In the genomic region with DNA sequence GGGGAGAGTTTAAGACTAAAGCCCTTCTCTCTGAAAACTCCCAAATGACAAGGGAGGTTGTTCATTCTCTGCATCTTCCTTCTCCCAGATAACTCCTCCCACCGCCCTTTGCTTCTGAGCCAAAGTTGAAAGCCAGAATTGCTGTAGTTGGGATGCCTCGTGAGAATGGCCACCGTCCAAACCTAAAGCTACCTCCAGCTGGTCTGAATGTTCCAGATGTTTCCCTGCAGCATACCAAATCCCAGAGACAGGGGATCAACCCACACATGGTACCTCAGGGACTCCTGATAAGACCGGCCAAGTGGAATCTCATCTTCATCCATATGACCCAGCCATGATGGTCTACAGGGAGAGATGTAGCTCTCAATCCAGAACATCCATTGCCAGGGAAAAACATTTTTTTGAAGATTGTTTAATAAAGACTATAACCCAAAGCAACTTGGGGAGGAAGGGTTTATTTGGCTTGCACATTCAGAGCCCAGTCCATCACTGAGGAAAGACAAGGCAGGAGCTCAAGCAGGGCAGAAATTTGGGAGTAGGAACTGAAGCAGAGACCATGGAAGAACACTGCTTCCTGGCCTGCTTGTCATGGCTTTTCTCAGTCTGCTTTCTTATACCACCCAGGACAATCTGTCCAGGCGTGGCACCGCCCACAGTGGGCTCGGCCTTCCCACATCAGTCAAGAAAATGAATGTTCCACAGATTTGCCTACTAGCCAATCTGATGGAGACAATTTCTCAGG, we compare ENCODE assay signal across 15 mouse cellular contexts.
DNase-seq lines count a peak whose midpoint lies in the region; ATAC-seq lines count a peak whose summit lies in the region.
"Had no signal": no experiment of that assay in that cellular context is flagged by ENCODE, and none has a peak within 500 bp of the region (broad histone marks: within the 10 kb centered on the region; RNA-seq: fewer than 3 reads in every experiment).

No protein-coding gene starts in this region.

- no peaks in the 10 kb centered on the region for H3K27me3 ChIP-seq in embryonic facial prominence, embryonic 14.5 days (replicated peaks; ENCODE audit: control insufficient read depth, insufficient read depth, low read length)
- H3K27me3 ChIP-seq in embryonic facial prominence, embryonic 10.5 days (replicated peaks; ENCODE audit: low read depth, poor library complexity, severe bottlenecking), result no peaks in the 10 kb centered on the region
- H3K27me3 ChIP-seq in lung, embryonic 16.5 days (ENCODE audit: control insufficient read depth, insufficient read depth, low read depth, low read length), result no peaks in the 10 kb centered on the region
- no peaks in the 10 kb centered on the region for H3K27me3 ChIP-seq in heart, embryonic 13.5 days (replicated peaks)
- H3K27me3 ChIP-seq in limb, embryonic 15.5 days, result no peaks in the 10 kb centered on the region
- no peaks in the 10 kb centered on the region for H3K27me3 ChIP-seq in forebrain, embryonic 12.5 days
- H3K27me3 ChIP-seq: hindbrain, embryonic 12.5 days had no signal

- H3K4me2 ChIP-seq in embryonic facial prominence, embryonic 14.5 days (ENCODE audit: low read depth, low read length), result no peak overlapping the region
- H3K4me2 ChIP-seq in lung, embryonic 16.5 days (ENCODE audit: low read depth, low read length), result no peak overlapping the region
- no peak overlapping the region for H3K4me2 ChIP-seq in heart, embryonic 13.5 days
- H3K4me2 ChIP-seq in limb, embryonic 15.5 days, result no peak overlapping the region
- no peak overlapping the region for H3K4me2 ChIP-seq in forebrain, embryonic 12.5 days
- H3K4me2 ChIP-seq: hindbrain, embryonic 12.5 days had no signal

- no peak overlapping the region for H3K4me3 ChIP-seq in embryonic facial prominence, embryonic 14.5 days (ENCODE audit: low read depth, low read length)
- no peak overlapping the region for H3K4me3 ChIP-seq in embryonic facial prominence, embryonic 10.5 days
- H3K4me3 ChIP-seq in lung, embryonic 16.5 days (ENCODE audit: low read length), result no peak overlapping the region
- H3K4me3 ChIP-seq in heart, embryonic 13.5 days, result no peak overlapping the region
- no peak overlapping the region for H3K4me3 ChIP-seq in limb, embryonic 15.5 days
- no peak overlapping the region for H3K4me3 ChIP-seq in forebrain, embryonic 12.5 days (replicated peaks)
- H3K4me3 ChIP-seq: hindbrain, embryonic 12.5 days; layer of hippocampus, adult 2 months; midbrain, embryonic 10.5 days had no signal

- no peak overlapping the region for H3K9ac ChIP-seq in embryonic facial prominence, embryonic 14.5 days (ENCODE audit: low read depth, low read length)
- no peak overlapping the region for H3K9ac ChIP-seq in lung, embryonic 16.5 days (ENCODE audit: low read length)
- no peak overlapping the region for H3K9ac ChIP-seq in heart, embryonic 13.5 days
- H3K9ac ChIP-seq in limb, embryonic 15.5 days, result no peak overlapping the region
- no peak overlapping the region for H3K9ac ChIP-seq in forebrain, embryonic 12.5 days
- H3K9ac ChIP-seq: hindbrain, embryonic 12.5 days; liver, embryonic 14.5 days had no signal

- no peaks in the 10 kb centered on the region for H3K36me3 ChIP-seq in embryonic facial prominence, embryonic 14.5 days (ENCODE audit: control insufficient read depth, insufficient read depth, low read length)
- no peaks in the 10 kb centered on the region for H3K36me3 ChIP-seq in embryonic facial prominence, embryonic 10.5 days (replicated peaks)
- no peaks in the 10 kb centered on the region for H3K36me3 ChIP-seq in lung, embryonic 16.5 days (ENCODE audit: control insufficient read depth, insufficient read depth, low read length)
- H3K36me3 ChIP-seq in heart, embryonic 13.5 days, result no peaks in the 10 kb centered on the region
- no peaks in the 10 kb centered on the region for H3K36me3 ChIP-seq in limb, embryonic 15.5 days
- no peaks in the 10 kb centered on the region for H3K36me3 ChIP-seq in forebrain, embryonic 12.5 days (replicated peaks)
- H3K36me3 ChIP-seq: hindbrain, embryonic 12.5 days; midbrain, embryonic 10.5 days had no signal

- H3K4me1 ChIP-seq in embryonic facial prominence, embryonic 14.5 days (ENCODE audit: control insufficient read depth, insufficient read depth, low read length), result no peaks in the 10 kb centered on the region
- H3K4me1 ChIP-seq in embryonic facial prominence, embryonic 10.5 days, result peaks cover 19% of the 10 kb centered on the region
- peaks cover 16% of the 10 kb centered on the region for H3K4me1 ChIP-seq in lung, embryonic 16.5 days (replicated peaks; ENCODE audit: control insufficient read depth, insufficient read depth, low read length)
- peaks cover 22% of the 10 kb centered on the region; the same call in 1 of the 2 replicates for H3K4me1 ChIP-seq in heart, embryonic 13.5 days
- H3K4me1 ChIP-seq in limb, embryonic 15.5 days, result peaks cover 24% of the 10 kb centered on the region; the same call in 1 of the 2 replicates
- no peaks in the 10 kb centered on the region for H3K4me1 ChIP-seq in forebrain, embryonic 12.5 days
- H3K4me1 ChIP-seq: midbrain, embryonic 10.5 days had no signal

- DNase-seq in embryonic facial prominence, embryonic 14.5 days (ENCODE audit: low spot score), result peak; percentile 81
- DNase-seq in embryonic facial prominence, embryonic 10.5 days (ENCODE audit: low spot score), result no peak
- no peak for DNase-seq in lung, postnatal 25 days (ENCODE audit: low spot score)
- DNase-seq: adrenal gland, postnatal 25 days; kidney, adult 18-20 months; right cerebral cortex, postnatal 25 days had no signal

- peak; percentile 44; the same call in 1 of the 2 replicates for ATAC-seq in embryonic facial prominence, embryonic 14.5 days (ENCODE audit: low read depth)
- peak; percentile 59 for ATAC-seq in lung, embryonic 16.5 days (ENCODE audit: low read depth)
- no peak for ATAC-seq in heart, embryonic 13.5 days (ENCODE audit: extremely low read depth, insufficient number of reproducible peaks, low FRiP score, low TSS enrichment)
- ATAC-seq in limb, embryonic 15.5 days (ENCODE audit: insufficient number of reproducible peaks, low FRiP score, low TSS enrichment, low read depth), result peak; percentile 59; the same call in 1 of the 2 replicates
- ATAC-seq in forebrain, embryonic 12.5 days (ENCODE audit: low FRiP score), result no peak
- ATAC-seq in frontal cortex, adult (ENCODE audit: low TSS enrichment), result no peak

- 76% methylated on average over 7 of the region's 7 CpGs for WGBS in embryonic facial prominence, embryonic 14.5 days
- WGBS in embryonic facial prominence, embryonic 10.5 days, result 91% methylated on average over 7 of the region's 7 CpGs
- WGBS in lung, embryonic 16.5 days, result 59% methylated on average over 7 of the region's 7 CpGs
- WGBS in heart, embryonic 13.5 days, result 78% methylated on average over 7 of the region's 7 CpGs
- 74% methylated on average over 7 of the region's 7 CpGs for WGBS in limb, embryonic 15.5 days
- 89% methylated on average over 7 of the region's 7 CpGs for WGBS in forebrain, embryonic 12.5 days

- no peak overlapping the region for H3K27ac ChIP-seq in embryonic facial prominence, embryonic 14.5 days (replicated peaks; ENCODE audit: low read depth, low read length)
- no peak overlapping the region for H3K27ac ChIP-seq in embryonic facial prominence, embryonic 10.5 days (replicated peaks)
- H3K27ac ChIP-seq in lung, embryonic 16.5 days (ENCODE audit: low read length), result peak overlapping the region; percentile 38; the same call in 1 of the 2 replicates
- H3K27ac ChIP-seq in heart, embryonic 13.5 days (replicated peaks), result peak overlapping the region; percentile 13; the same call in 1 of the 2 replicates
- no peak overlapping the region for H3K27ac ChIP-seq in limb, embryonic 15.5 days
- no peak overlapping the region for H3K27ac ChIP-seq in forebrain, embryonic 12.5 days
- H3K27ac ChIP-seq: hindbrain, embryonic 12.5 days; layer of hippocampus, adult 2 months; liver, embryonic 14.5 days; midbrain, embryonic 10.5 days had no signal

- no peaks in the 10 kb centered on the region for H3K9me3 ChIP-seq in embryonic facial prominence, embryonic 14.5 days (ENCODE audit: control insufficient read depth, low read length)
- H3K9me3 ChIP-seq in embryonic facial prominence, embryonic 10.5 days, result no peaks in the 10 kb centered on the region
- no peaks in the 10 kb centered on the region for H3K9me3 ChIP-seq in lung, embryonic 16.5 days (ENCODE audit: control insufficient read depth, low read length)
- no peaks in the 10 kb centered on the region; the same call in 1 of the 2 replicates for H3K9me3 ChIP-seq in heart, embryonic 13.5 days
- H3K9me3 ChIP-seq in limb, embryonic 15.5 days, result no peaks in the 10 kb centered on the region
- H3K9me3 ChIP-seq in forebrain, embryonic 12.5 days, result no peaks in the 10 kb centered on the region; the same call in 1 of the 2 replicates
- H3K9me3 ChIP-seq: hindbrain, embryonic 12.5 days; midbrain, embryonic 10.5 days had no signal

Comparison
In these comparisons a context has a peak if more than half of its experiments do, and no peak if none do; other contexts are left out.
1. ATAC-seq: peak in embryonic facial prominence, embryonic 14.5 days (single experiment), lung, embryonic 16.5 days (single experiment) and limb, embryonic 15.5 days (single experiment); none in heart, embryonic 13.5 days (single experiment), forebrain, embryonic 12.5 days (single experiment) and frontal cortex, adult (single experiment).
2. H3K27ac ChIP-seq: peak in lung, embryonic 16.5 days (single experiment) and heart, embryonic 13.5 days (single experiment); none in embryonic facial prominence, embryonic 14.5 days (single experiment), embryonic facial prominence, embryonic 10.5 days (single experiment), limb, embryonic 15.5 days (single experiment) and forebrain, embryonic 12.5 days (single experiment).